Mouse (Mus musculus): Measurements from ENCODE around the gene Ahnak2. TPM values are rescaled to one million over a fixed set of nuclear protein-coding genes. Genes with fewer than 3 reads are reported as not detected.

Ahnak2 gene
- polyA plus RNA-seq, 1 experiment from 2014 or later, result 5.7 TPM

GRCm38 (mm10) chr12:112793601-112794355, 8.7 kb downstream of the Ahnak2 start:
- H3K4me2 ChIP-seq, result no peak overlapping the region
- no peaks in the 10 kb centered on the region for H3K36me3 ChIP-seq
- WGBS, result 79% methylated on average over 13 of the region's 13 CpGs
- H3K27ac ChIP-seq (replicated peaks), result no peak overlapping the region
- no peaks in the 10 kb centered on the region for H3K9me3 ChIP-seq (replicated peaks)
- no peak overlapping the region for H3K9ac ChIP-seq (replicated peaks)
- no peak for ATAC-seq (ENCODE audit: low FRiP score)
- H3K27me3 ChIP-seq (replicated peaks), result peaks cover 7% of the 10 kb centered on the region; the same call in 1 of the 2 replicates
- H3K4me1 ChIP-seq, result peaks cover 22% of the 10 kb centered on the region
- H3K4me3 ChIP-seq (replicated peaks), result no peak overlapping the region

- 81% methylated on average over 8 of the region's 8 CpGs for WGBS
- H3K27me3 ChIP-seq (replicated peaks), result no peaks in the 10 kb centered on the region; the same call in 1 of the 2 replicates
- ATAC-seq (ENCODE audit: low FRiP score), result no peak
- peaks cover 12% of the 10 kb centered on the region; the same call in 1 of the 2 replicates for H3K4me1 ChIP-seq
- no peak overlapping the region for H3K4me2 ChIP-seq
- H3K9ac ChIP-seq (replicated peaks), result no peak overlapping the region
- H3K4me3 ChIP-seq (replicated peaks), result no peak overlapping the region
- no peak overlapping the region for H3K27ac ChIP-seq (replicated peaks)
- no peaks in the 10 kb centered on the region for H3K36me3 ChIP-seq
- no peaks in the 10 kb centered on the region for H3K9me3 ChIP-seq (replicated peaks)
These were observed 11.4 kb downstream of the Ahnak2 start for GRCm38 (mm10) chr12:112791026-112791425.

- 91% methylated on average over 10 of the region's 10 CpGs for WGBS
- ATAC-seq (ENCODE audit: low FRiP score), result no peak
- H3K4me1 ChIP-seq, result no peaks in the 10 kb centered on the region
- H3K9ac ChIP-seq (replicated peaks), result no peak overlapping the region
- H3K36me3 ChIP-seq, result no peaks in the 10 kb centered on the region
- H3K27me3 ChIP-seq (replicated peaks), result no peaks in the 10 kb centered on the region
- H3K4me3 ChIP-seq (replicated peaks), result no peak overlapping the region
- H3K27ac ChIP-seq (replicated peaks), result no peak overlapping the region
- H3K4me2 ChIP-seq, result no peak overlapping the region
- H3K9me3 ChIP-seq (replicated peaks), result no peaks in the 10 kb centered on the region
These were observed 28.0 kb downstream of the Ahnak2 start for GRCm38 (mm10) chr12:112774481-112774880.

GRCm38 (mm10) chr12:112774026-112774425, 28.4 kb downstream of the Ahnak2 start:
- H3K9ac ChIP-seq (replicated peaks), result no peak overlapping the region
- H3K36me3 ChIP-seq, result no peaks in the 10 kb centered on the region
- H3K9me3 ChIP-seq (replicated peaks), result no peaks in the 10 kb centered on the region
- 84% methylated on average over 6 of the region's 6 CpGs for WGBS
- H3K27ac ChIP-seq (replicated peaks), result no peak overlapping the region
- no peaks in the 10 kb centered on the region for H3K27me3 ChIP-seq (replicated peaks)
- ATAC-seq (ENCODE audit: low FRiP score), result no peak
- no peak overlapping the region for H3K4me2 ChIP-seq
- H3K4me3 ChIP-seq (replicated peaks), result no peak overlapping the region
- H3K4me1 ChIP-seq, result no peaks in the 10 kb centered on the region

GRCm38 (mm10) chr12:112773366-112773765, 29.1 kb downstream of the Ahnak2 start:
- no peak overlapping the region for H3K4me3 ChIP-seq (replicated peaks)
- no peak overlapping the region for H3K4me2 ChIP-seq
- no peaks in the 10 kb centered on the region for H3K27me3 ChIP-seq (replicated peaks)
- no peaks in the 10 kb centered on the region for H3K9me3 ChIP-seq (replicated peaks)
- 52% methylated on average over 9 of the region's 9 CpGs for WGBS
- H3K9ac ChIP-seq (replicated peaks), result no peak overlapping the region
- H3K36me3 ChIP-seq, result no peaks in the 10 kb centered on the region
- no peaks in the 10 kb centered on the region for H3K4me1 ChIP-seq
- no peak overlapping the region for H3K27ac ChIP-seq (replicated peaks)
- no peak for ATAC-seq (ENCODE audit: low FRiP score)

GRCm38 (mm10) chr12:112772306-112772705, 30.2 kb downstream of the Ahnak2 start:
- Histone ChIP-seq H3K9me3 (replicated peaks) (no peaks in the 10 kb centered on the region), H3K4me1 (no peaks in the 10 kb centered on the region), H3K9ac (replicated peaks) (no peak overlapping the region), H3K27me3 (replicated peaks) (no peaks in the 10 kb centered on the region), H3K4me3 (replicated peaks) (no peak overlapping the region), H3K4me2 (no peak overlapping the region), H3K27ac (replicated peaks) (no peak overlapping the region), H3K36me3 (no peaks in the 10 kb centered on the region)
- ATAC-seq (ENCODE audit: low FRiP score), result no peak
- 96% methylated on average over 14 of the region's 14 CpGs for WGBS

- no peaks in the 10 kb centered on the region for H3K27me3 ChIP-seq (replicated peaks)
- 76% methylated on average over 4 of the region's 4 CpGs for WGBS
- H3K36me3 ChIP-seq, result no peaks in the 10 kb centered on the region
- H3K9ac ChIP-seq (replicated peaks), result no peak overlapping the region
- H3K9me3 ChIP-seq (replicated peaks), result no peaks in the 10 kb centered on the region
- no peak for ATAC-seq (ENCODE audit: low FRiP score)
- H3K4me3 ChIP-seq (replicated peaks), result no peak overlapping the region
- H3K4me2 ChIP-seq, result no peak overlapping the region
- no peak overlapping the region for H3K27ac ChIP-seq (replicated peaks)
- no peaks in the 10 kb centered on the region for H3K4me1 ChIP-seq
These were observed 32.1 kb downstream of the Ahnak2 start for GRCm38 (mm10) chr12:112770396-112770795.

- no peaks in the 10 kb centered on the region for H3K36me3 ChIP-seq
- H3K4me1 ChIP-seq, result no peaks in the 10 kb centered on the region
- ATAC-seq (ENCODE audit: low FRiP score), result no peak
- H3K9ac ChIP-seq (replicated peaks), result no peak overlapping the region
- 78% methylated on average over 2 of the region's 2 CpGs for WGBS
- H3K27me3 ChIP-seq (replicated peaks), result no peaks in the 10 kb centered on the region
- H3K4me2 ChIP-seq, result no peak overlapping the region
- no peak overlapping the region for H3K4me3 ChIP-seq (replicated peaks)
- no peaks in the 10 kb centered on the region for H3K9me3 ChIP-seq (replicated peaks)
- no peak overlapping the region for H3K27ac ChIP-seq (replicated peaks)
These were observed 32.7 kb downstream of the Ahnak2 start for GRCm38 (mm10) chr12:112769751-112770150.

GRCm38 (mm10) chr12:112769031-112769430, 33.4 kb downstream of the Ahnak2 start:
- Histone ChIP-seq H3K9me3 (replicated peaks) (no peaks in the 10 kb centered on the region), H3K27ac (replicated peaks) (no peak overlapping the region), H3K4me1 (no peaks in the 10 kb centered on the region), H3K9ac (replicated peaks) (no peak overlapping the region), H3K27me3 (replicated peaks) (no peaks in the 10 kb centered on the region), H3K4me3 (replicated peaks) (no peak overlapping the region), H3K36me3 (no peaks in the 10 kb centered on the region), H3K4me2 (no peak overlapping the region)
- 90% methylated on average over 6 of the region's 6 CpGs for WGBS
- ATAC-seq (ENCODE audit: low FRiP score), result no peak

- no peaks in the 10 kb centered on the region for H3K9me3 ChIP-seq (replicated peaks)
- H3K27ac ChIP-seq (replicated peaks), result no peak overlapping the region
- no peak overlapping the region for H3K9ac ChIP-seq (replicated peaks)
- no peaks in the 10 kb centered on the region for H3K36me3 ChIP-seq
- 92% methylated on average over 8 of the region's 8 CpGs for WGBS
- H3K4me3 ChIP-seq (replicated peaks), result no peak overlapping the region
- H3K4me1 ChIP-seq, result no peaks in the 10 kb centered on the region
- H3K4me2 ChIP-seq, result no peak overlapping the region
- no peaks in the 10 kb centered on the region for H3K27me3 ChIP-seq (replicated peaks)
- no peak for ATAC-seq (ENCODE audit: low FRiP score)
These were observed 34.3 kb downstream of the Ahnak2 start for GRCm38 (mm10) chr12:112768166-112768565.

- no peak overlapping the region for H3K9ac ChIP-seq (replicated peaks)
- ATAC-seq (ENCODE audit: low FRiP score), result no peak
- WGBS, result 92% methylated on average over 16 of the region's 16 CpGs
These were observed 35.2 kb downstream of the Ahnak2 start for GRCm38 (mm10) chr12:112767036-112767890.

GRCm38 (mm10) chr12:112766586-112766985, 35.9 kb downstream of the Ahnak2 start:
- Histone ChIP-seq H3K4me1 (no peaks in the 10 kb centered on the region), H3K27ac (replicated peaks) (no peak overlapping the region), H3K9me3 (replicated peaks) (no peaks in the 10 kb centered on the region), H3K9ac (replicated peaks) (no peak overlapping the region), H3K4me3 (replicated peaks) (no peak overlapping the region), H3K4me2 (no peak overlapping the region), H3K36me3 (no peaks in the 10 kb centered on the region), H3K27me3 (replicated peaks) (no peaks in the 10 kb centered on the region)
- 86% methylated on average over 7 of the region's 7 CpGs for WGBS
- ATAC-seq (ENCODE audit: low FRiP score), result no peak

More at GRCm38 (mm10) chr12:112767036-112767890, 35.2 kb downstream of the Ahnak2 start:
- Histone ChIP-seq H3K4me1 (no peaks in the 10 kb centered on the region), H3K36me3 (no peaks in the 10 kb centered on the region), H3K4me2 (no peak overlapping the region), H3K9me3 (replicated peaks) (no peaks in the 10 kb centered on the region), H3K27me3 (replicated peaks) (no peaks in the 10 kb centered on the region), H3K27ac (replicated peaks) (no peak overlapping the region), H3K4me3 (replicated peaks) (no peak overlapping the region)
